Comparison of ENCODE assay signal across 13 mouse cellular contexts in the genomic region with DNA sequence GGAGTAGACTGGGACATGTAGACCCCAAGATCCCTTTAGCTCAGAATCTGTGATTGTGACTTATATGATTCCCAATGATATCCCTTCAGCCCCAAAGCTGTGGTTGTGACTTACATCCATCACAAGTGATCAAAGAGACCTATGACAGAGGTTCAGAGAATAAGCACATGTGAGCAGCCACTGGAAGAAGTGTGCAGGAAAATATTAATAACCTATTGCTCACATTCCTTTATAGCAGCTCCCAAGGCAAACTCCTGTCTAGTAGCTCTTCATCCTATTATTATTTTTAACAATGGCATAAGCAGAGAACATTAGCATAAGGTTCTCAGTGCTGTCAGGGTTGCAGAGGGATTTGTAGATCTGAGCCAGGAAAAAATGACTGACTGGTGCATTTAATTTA.
"Had no signal": no experiment of that assay in that cellular context is flagged by ENCODE, and none has a peak within 500 bp of the region (broad histone marks: within the 10 kb centered on the region; RNA-seq: fewer than 3 reads in every experiment).

No protein-coding gene starts in this region.

- H3K27me3 ChIP-seq: intestine, embryonic 15.5 days; limb, embryonic 12.5 days; liver, embryonic 13.5 days; lung, embryonic 15.5 days had no signal

- H3K9ac ChIP-seq: intestine, embryonic 15.5 days; limb, embryonic 12.5 days; liver, embryonic 13.5 days; liver, postnatal 0 days; lung, embryonic 15.5 days had no signal

- DNase-seq: kidney, adult 18-20 months; kidney, postnatal 10 days; kidney, postnatal 4 days; liver; liver, embryonic 13.5 days; liver, postnatal 0 days; lung, postnatal 14 days; right cerebral cortex, adult 18-20 months; right cerebral cortex, postnatal 25 days had no signal

- H3K4me2 ChIP-seq: intestine, embryonic 15.5 days; limb, embryonic 12.5 days; liver, embryonic 13.5 days; lung, embryonic 15.5 days had no signal

- H3K36me3 ChIP-seq: intestine, embryonic 15.5 days; limb, embryonic 12.5 days; liver, embryonic 13.5 days; lung, embryonic 15.5 days had no signal

- H3K4me1 ChIP-seq: intestine, embryonic 15.5 days; limb, embryonic 12.5 days; liver, embryonic 13.5 days; lung, embryonic 15.5 days had no signal

- ATAC-seq: intestine, embryonic 15.5 days; liver, postnatal 0 days had no signal

- H3K4me3 ChIP-seq: intestine, embryonic 15.5 days; limb, embryonic 12.5 days; liver, embryonic 13.5 days; lung, embryonic 15.5 days had no signal

- H3K27ac ChIP-seq: intestine, embryonic 15.5 days; limb, embryonic 12.5 days; liver, embryonic 13.5 days; lung, embryonic 15.5 days; stomach, postnatal 0 days had no signal

- H3K9me3 ChIP-seq: intestine, embryonic 15.5 days; limb, embryonic 12.5 days; liver, embryonic 13.5 days; lung, embryonic 15.5 days had no signal
